Mouse (Mus musculus): ENCODE measurements around the gene Defa36.
"Not testable (repeated sequence)": the region's sequence is repeated elsewhere in the genome, so short reads cannot be mapped to it uniquely, and the experiment has no call there.

Gene Defa36

DNA sequence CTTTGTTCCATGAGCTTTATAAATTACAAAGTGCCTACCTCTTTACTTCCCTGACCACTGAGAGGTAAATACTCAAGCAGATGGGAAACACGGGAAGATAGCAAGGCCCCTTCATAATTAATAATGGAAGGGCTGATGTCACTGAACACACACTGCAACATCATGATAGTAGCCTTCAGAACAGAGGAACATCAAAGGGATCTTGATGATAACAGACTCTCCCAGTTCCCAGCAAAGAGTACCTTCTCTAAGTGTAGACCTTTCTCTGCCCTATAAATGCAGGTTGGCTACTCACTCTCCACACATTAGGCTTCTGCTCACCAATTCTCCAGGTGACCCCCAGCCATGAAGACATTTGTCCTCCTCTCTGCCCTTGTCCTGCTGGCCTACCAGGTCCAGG, at the start of gene Defa36:
Defa36 (plus strand) TSS at position 301 of the 400 bp plus-strand sequence.
- in situ Hi-C loops (cut with MboI, MseI): loop anchor here (10.0 kb wide), 1 partner anchor 582 kb away; no protein-coding TSS in a partner anchor

DNA sequence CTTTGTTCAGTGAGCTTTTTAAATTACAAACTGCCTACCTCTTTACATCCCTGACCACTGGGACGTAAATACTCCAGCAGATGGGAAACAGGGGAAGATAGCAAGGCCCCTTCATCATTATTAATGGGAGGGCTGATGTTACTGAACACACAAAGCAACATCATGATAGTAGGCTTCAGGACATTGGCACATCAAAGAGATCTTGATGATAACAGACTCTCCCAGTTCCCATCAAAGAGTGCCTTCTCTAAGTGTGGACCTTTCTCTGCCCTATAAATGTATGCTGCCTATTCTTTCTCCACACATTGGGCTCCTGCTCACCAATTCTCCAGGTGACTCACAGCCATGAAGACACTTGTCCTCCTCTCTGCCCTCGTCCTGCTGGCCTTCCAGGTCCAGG, 49.0 kb upstream of the Defa36 start, which contains the start of gene Defa2:
Defa2 (plus strand) TSS at position 301 of the 400 bp plus-strand sequence.
- in situ Hi-C loops (cut with MboI, MseI): not testable (repeated sequence)

DNA sequence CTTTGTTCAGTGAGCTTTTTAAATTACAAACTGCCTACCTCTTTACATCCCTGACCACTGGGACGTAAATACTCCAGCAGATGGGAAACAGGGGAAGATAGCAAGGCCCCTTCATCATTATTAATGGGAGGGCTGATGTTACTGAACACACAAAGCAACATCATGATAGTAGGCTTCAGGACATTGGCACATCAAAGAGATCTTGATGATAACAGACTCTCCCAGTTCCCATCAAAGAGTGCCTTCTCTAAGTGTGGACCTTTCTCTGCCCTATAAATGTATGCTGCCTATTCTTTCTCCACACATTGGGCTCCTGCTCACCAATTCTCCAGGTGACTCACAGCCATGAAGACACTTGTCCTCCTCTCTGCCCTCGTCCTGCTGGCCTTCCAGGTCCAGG, 35.7 kb upstream of the Defa36 start, which contains the start of gene Defa33:
Defa33 (plus strand) TSS at position 301 of the 400 bp plus-strand sequence.
- in situ Hi-C loops (cut with MboI, MseI): not testable (repeated sequence)

DNA sequence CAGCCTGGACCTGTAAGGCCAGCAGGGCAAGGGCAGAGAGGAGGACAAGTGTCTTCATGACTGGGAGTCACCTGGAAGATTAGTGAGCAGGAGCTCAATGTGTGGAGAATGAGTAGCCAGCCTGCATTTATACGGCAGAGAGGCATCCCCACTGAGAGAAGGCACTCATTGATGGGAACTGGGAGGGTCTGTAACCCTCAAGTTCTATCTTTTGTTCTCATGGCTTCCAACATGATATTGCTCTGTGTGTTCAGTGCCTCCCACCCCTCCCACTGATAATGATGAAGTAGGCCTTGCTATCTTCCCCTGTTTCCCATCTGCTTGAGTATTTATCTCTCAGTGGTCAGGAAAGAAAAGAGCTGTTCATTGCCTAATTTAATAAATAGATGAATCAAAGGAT, 29.2 kb downstream of the Defa36 start, which contains the start of gene Gm7849:
Gm7849 (minus strand) TSS at position 101 of the 400 bp plus-strand sequence.
- in situ Hi-C loops (cut with MboI, MseI): not testable (repeated sequence)
